Mouse (Mus musculus) CD4-positive helper T cell, adult 2 months (primary cell): ENCODE measurements around the gene Cbfa2t3.

Experiments used
- DNase-seq: peaks from one replicate; pipeline ENCODE4 v3.0.0-alpha.2; 2012; ENCODE audit warnings: low read depth, missing footprints, low spot score

Cbfa2t3 gene

GRCm38 (mm10) chr8:122692152-122692551 lies 6.8 kb downstream of the Cbfa2t3 start:
- no peak for DNase-seq

- no peak for DNase-seq
Observed at GRCm38 (mm10) chr8:122691018-122691417, 7.9 kb downstream of the Cbfa2t3 start.

GRCm38 (mm10) chr8:122689315-122689714 lies 9.6 kb downstream of the Cbfa2t3 start:
- no peak for DNase-seq

GRCm38 (mm10) chr8:122686879-122687278 lies 12.0 kb downstream of the Cbfa2t3 start:
- DNase-seq = no peak

- DNase-seq = no peak
Observed at GRCm38 (mm10) chr8:122685097-122685861, 13.6 kb downstream of the Cbfa2t3 start.

GRCm38 (mm10) chr8:122682820-122683219 lies 16.1 kb downstream of the Cbfa2t3 start:
- no peak for DNase-seq

GRCm38 (mm10) chr8:122680171-122680570 lies 18.7 kb downstream of the Cbfa2t3 start:
- peak; percentile 45 for DNase-seq

- DNase-seq = no peak
Observed at GRCm38 (mm10) chr8:122679325-122679920, 19.5 kb downstream of the Cbfa2t3 start.

GRCm38 (mm10) chr8:122678896-122679210 lies 20.1 kb downstream of the Cbfa2t3 start:
- no peak for DNase-seq

- DNase-seq = peak; percentile 83
Observed at GRCm38 (mm10) chr8:122678061-122678895, 20.6 kb downstream of the Cbfa2t3 start.

GRCm38 (mm10) chr8:122677481-122678021 lies 21.4 kb downstream of the Cbfa2t3 start:
- DNase-seq = peak; percentile 22

GRCm38 (mm10) chr8:122676621-122677480 lies 22.1 kb downstream of the Cbfa2t3 start:
- DNase-seq = no peak

GRCm38 (mm10) chr8:122675596-122676420 lies 23.1 kb downstream of the Cbfa2t3 start:
- no peak for DNase-seq

GRCm38 (mm10) chr8:122674999-122675398 lies 23.9 kb downstream of the Cbfa2t3 start:
- no peak for DNase-seq

- no peak for DNase-seq
Observed at GRCm38 (mm10) chr8:122673989-122674388, 24.9 kb downstream of the Cbfa2t3 start.

GRCm38 (mm10) chr8:122671894-122672293 lies 27.0 kb downstream of the Cbfa2t3 start:
- DNase-seq = no peak

- DNase-seq = no peak
Observed at GRCm38 (mm10) chr8:122670718-122671117, 28.2 kb downstream of the Cbfa2t3 start.

- no peak for DNase-seq
Observed at GRCm38 (mm10) chr8:122670001-122670400, 28.9 kb downstream of the Cbfa2t3 start.

- no peak for DNase-seq
Observed at GRCm38 (mm10) chr8:122669370-122669769, 29.5 kb downstream of the Cbfa2t3 start.

- no peak for DNase-seq
Observed at GRCm38 (mm10) chr8:122667854-122668253, 31.1 kb downstream of the Cbfa2t3 start.
